Comparison of ENCODE assay signal across 23 mouse cellular contexts in genomic region chr8:127115837-127116236, GRCm38 (mm10). TPM values are rescaled to one million over a fixed set of nuclear protein-coding genes. Genes with fewer than 3 reads are reported as not detected.
"Had no signal": no experiment of that assay in that cellular context is flagged by ENCODE, and none has a peak within 500 bp of the region (broad histone marks: within the 10 kb centered on the region; RNA-seq: fewer than 3 reads in every experiment).

No protein-coding gene starts in this region.

- H3K27me3 ChIP-seq: limb, embryonic 12.5 days; limb, embryonic 15.5 days; midbrain, embryonic 13.5 days; neural tube, embryonic 13.5 days had no signal

- H3K4me2 ChIP-seq: limb, embryonic 12.5 days; limb, embryonic 15.5 days; midbrain, embryonic 13.5 days; neural tube, embryonic 13.5 days had no signal

- H3K27ac ChIP-seq: limb, embryonic 12.5 days; limb, embryonic 15.5 days; liver, embryonic 14.5 days; midbrain, embryonic 10.5 days; midbrain, embryonic 13.5 days; neural tube, embryonic 13.5 days had no signal

- H3K4me1 ChIP-seq: megakaryocyte, embryonic 14.5 days had no signal

- ATAC-seq: inflammation-experienced regulatory T-cells, adult 6 months; midbrain, embryonic 13.5 days; midbrain, embryonic 16.5 days had no signal

- H3K9ac ChIP-seq: limb, embryonic 12.5 days; limb, embryonic 15.5 days; liver, embryonic 14.5 days; midbrain, embryonic 13.5 days; neural tube, embryonic 13.5 days had no signal

- H3K4me3 ChIP-seq: limb, embryonic 12.5 days; limb, embryonic 15.5 days; megakaryocyte, embryonic 14.5 days; midbrain, embryonic 10.5 days; midbrain, embryonic 13.5 days; myocyte; neural tube, embryonic 13.5 days had no signal

- H3K36me3 ChIP-seq: limb, embryonic 12.5 days; limb, embryonic 15.5 days; midbrain, embryonic 10.5 days; midbrain, embryonic 13.5 days; neural tube, embryonic 13.5 days had no signal

- H3K9me3 ChIP-seq: limb, embryonic 12.5 days; limb, embryonic 15.5 days; midbrain, embryonic 10.5 days; neural tube, embryonic 13.5 days had no signal

- DNase-seq: kidney, adult 18-20 months; kidney, adult 9 months; kidney, postnatal 14 days; kidney, postnatal 4 days; left cerebral cortex, postnatal 4 days; lung, adult 18-20 months; lung, postnatal 10 days; retina, postnatal 1 day; right cerebral cortex, postnatal 25 days; spleen, adult 18-20 months; thymus, adult 2 months; thymus, postnatal 14 days; thymus, postnatal 4 days had no signal

RNA-seq across cellular contexts. Expression of gene Pard3, which starts 52.1 kb away (rescaled TPM):
- polyA plus RNA-seq: inflammation-experienced regulatory T-cells, adult 6 months had no signal
